Mouse (Mus musculus) liver, embryonic 15.5 days (tissue): ENCODE results near the gene Hs2st1. TPM values are rescaled to one million over a fixed set of nuclear protein-coding genes. Genes with fewer than 3 reads are reported as not detected.

ENCODE experiments used
- ATAC-seq: fragments of 200-750 bp; cut with Nextera tagmentation; 2 replicates; pipeline ENCODE4 v1.8.0; 2017; ENCODE audit warnings: moderate number of reproducible peaks, mild to moderate bottlenecking, moderate library complexity; ENCODE audit not compliant: insufficient read depth
- H3K27ac ChIP-seq: fragments of 300-500 bp; sonication (generic); replicated peaks from 2 replicates; pipeline ENCODE4 v1.5.1; 2015; ENCODE audit warnings: mild to moderate bottlenecking, inconsistent platforms
- H3K27me3 ChIP-seq: fragments of 300-500 bp; sonication (generic); 2 replicates; pipeline ENCODE4 v1.6.1; 2015; ENCODE audit warnings: mild to moderate bottlenecking, inconsistent platforms
- H3K36me3 ChIP-seq: fragments of 300-500 bp; sonication (generic); replicated peaks from 2 replicates; pipeline ENCODE4 v1.6.1; 2015; ENCODE audit warnings: moderate library complexity, mild to moderate bottlenecking, inconsistent platforms
- H3K4me1 ChIP-seq: fragments of 300-500 bp; sonication (generic); replicated peaks from 2 replicates; pipeline ENCODE4 v1.6.1; 2015; ENCODE audit warnings: inconsistent platforms
- H3K4me2 ChIP-seq: fragments of 300-500 bp; sonication (generic); 2 replicates; pipeline ENCODE4 v1.6.1; 2015; ENCODE audit warnings: moderate library complexity, mild to moderate bottlenecking, inconsistent platforms
- H3K4me3 ChIP-seq: fragments of 300-500 bp; sonication (generic); replicated peaks from 2 replicates; pipeline ENCODE4 v1.5.1; 2015; ENCODE audit warnings: mild to moderate bottlenecking, inconsistent platforms
- H3K9ac ChIP-seq: fragments of 300-500 bp; sonication (generic); 2 replicates; pipeline ENCODE4 v1.6.1; 2015; ENCODE audit warnings: moderate library complexity, mild to moderate bottlenecking, inconsistent platforms
- H3K9me3 ChIP-seq: fragments of 300-500 bp; sonication (generic); replicated peaks from 2 replicates; pipeline ENCODE4 v1.6.1; 2016; ENCODE audit warnings: inconsistent platforms
- WGBS: fragments of 180-500 bp; shearing (Covaris S2); methylation state at CpG from one replicate; pipeline ENCODE4 v1.1.7; 2015; ENCODE audit warnings: mixed read lengths; ENCODE audit not compliant: insufficient replicate concordance; 5-methylcytosine and 5-hydroxymethylcytosine counted together
- polyA plus RNA-seq: library from polyadenylated mRNA; unstranded; fragments of >200 nt; fragmentation: Nextera tagmentation; extraction: Ambion mirVana; gene quantifications from 2 replicates; pipeline ENCODE4 v1.2.1, GENCODE M21; 2015

Gene Hs2st1
- polyA plus RNA-seq, 1 experiment from 2014 or later = 1.9 TPM

DNA sequence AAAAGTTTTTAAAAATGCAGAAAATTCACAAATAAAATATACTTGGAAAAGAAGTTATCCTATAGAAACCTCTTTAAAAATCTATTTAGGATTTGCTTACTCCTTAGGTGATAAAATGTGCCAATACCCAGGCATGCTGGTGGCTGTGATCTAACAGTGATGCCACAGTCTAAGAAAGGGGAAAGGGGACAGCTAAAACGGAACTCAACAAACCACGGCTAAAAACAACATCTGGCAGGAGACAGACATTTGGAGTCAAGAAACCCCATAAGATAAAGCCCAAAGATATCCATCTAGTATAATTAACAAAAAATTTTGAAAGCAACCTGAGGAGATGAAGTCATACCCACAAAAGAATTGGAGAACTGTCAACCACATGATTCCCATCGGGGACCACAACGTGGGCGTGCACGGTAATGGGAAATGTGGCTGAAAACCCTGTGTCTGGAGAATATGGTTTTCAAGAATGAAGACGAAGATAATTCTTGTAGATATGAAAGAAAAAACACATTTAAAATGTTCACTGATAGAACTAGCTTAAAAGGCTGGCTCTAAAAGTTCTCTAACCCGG, 103.8 kb downstream of the Hs2st1 start:
- no peak for ATAC-seq
- H3K36me3 ChIP-seq = no peaks in the 10 kb centered on the region
- 42% methylated on average over 8 of the region's 8 CpGs for WGBS
- no peaks in the 10 kb centered on the region for H3K27me3 ChIP-seq
- no peaks in the 10 kb centered on the region for H3K4me1 ChIP-seq
- H3K9ac ChIP-seq = no peak overlapping the region
- H3K9me3 ChIP-seq = no peaks in the 10 kb centered on the region
- no peak overlapping the region for H3K27ac ChIP-seq
- H3K4me3 ChIP-seq = no peak overlapping the region
- no peak overlapping the region for H3K4me2 ChIP-seq

DNA sequence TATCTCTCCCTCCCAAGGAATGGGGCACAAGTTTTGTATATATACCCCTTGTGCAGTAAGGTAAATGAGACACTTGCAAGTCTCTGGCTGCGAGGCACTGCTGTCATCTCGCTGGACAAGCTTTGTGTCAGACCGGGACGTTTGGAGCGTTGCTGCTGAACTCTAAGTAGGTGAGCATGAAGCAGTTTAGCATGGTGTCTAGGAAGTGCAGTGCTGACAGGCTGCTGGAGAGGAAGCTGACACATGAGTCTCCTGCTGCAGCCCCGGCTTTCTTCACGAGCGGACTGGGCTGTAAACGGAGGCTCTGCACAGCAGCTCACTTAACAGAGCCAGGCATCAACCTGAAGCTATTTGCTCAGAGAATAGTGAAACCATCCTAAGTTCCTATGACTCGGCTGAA, 107.3 kb downstream of the Hs2st1 start:
- ATAC-seq = no peak
- Histone ChIP-seq H3K27me3 (no peaks in the 10 kb centered on the region), H3K9me3 (no peaks in the 10 kb centered on the region), H3K4me1 (no peaks in the 10 kb centered on the region), H3K4me3 (no peak overlapping the region), H3K27ac (no peak overlapping the region), H3K4me2 (no peak overlapping the region), H3K36me3 (0 out of 2 replicates have a peak, but pooled peaks cover 7% of the 10 kb centered on the region), H3K9ac (no peak overlapping the region)
- 83% methylated on average over 10 of the region's 10 CpGs for WGBS

DNA sequence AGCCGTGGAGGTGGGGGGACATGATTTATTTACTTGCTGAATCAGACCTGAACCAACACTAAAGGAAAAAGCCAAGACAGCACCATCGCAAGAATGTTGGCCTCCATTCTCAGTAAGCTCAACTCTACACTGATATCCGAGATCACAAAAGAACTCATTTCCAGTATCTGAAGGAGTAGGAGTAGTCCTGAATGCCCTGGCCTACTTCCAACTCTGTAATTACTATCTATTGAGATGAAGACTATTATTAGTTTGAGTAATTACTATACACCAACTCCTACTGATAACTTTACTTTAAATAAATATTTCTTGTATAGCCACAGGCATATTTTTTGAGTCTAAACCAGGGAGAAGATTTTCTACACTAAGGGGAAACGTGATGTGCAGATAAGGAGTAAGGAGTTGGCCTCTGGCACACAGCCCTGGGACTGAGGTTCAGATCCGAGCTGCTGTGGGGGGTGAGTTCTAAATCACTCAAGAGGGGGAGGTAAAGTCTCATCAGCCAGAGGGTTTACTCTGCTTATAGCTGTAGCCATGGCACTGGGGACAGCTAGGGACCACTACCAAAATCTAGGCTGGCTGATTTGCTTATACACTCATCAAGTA, 109.7 kb downstream of the Hs2st1 start:
- Histone ChIP-seq H3K4me2 (no peak overlapping the region), H3K4me1 (no peaks in the 10 kb centered on the region), H3K27me3 (no peaks in the 10 kb centered on the region), H3K9ac (no peak overlapping the region), H3K27ac (no peak overlapping the region), H3K4me3 (no peak overlapping the region), H3K9me3 (no peaks in the 10 kb centered on the region), H3K36me3 (0 out of 2 replicates have a peak, but pooled peaks cover 7% of the 10 kb centered on the region)
- no peak for ATAC-seq
- 54% methylated on average over 5 of the region's 5 CpGs for WGBS

DNA sequence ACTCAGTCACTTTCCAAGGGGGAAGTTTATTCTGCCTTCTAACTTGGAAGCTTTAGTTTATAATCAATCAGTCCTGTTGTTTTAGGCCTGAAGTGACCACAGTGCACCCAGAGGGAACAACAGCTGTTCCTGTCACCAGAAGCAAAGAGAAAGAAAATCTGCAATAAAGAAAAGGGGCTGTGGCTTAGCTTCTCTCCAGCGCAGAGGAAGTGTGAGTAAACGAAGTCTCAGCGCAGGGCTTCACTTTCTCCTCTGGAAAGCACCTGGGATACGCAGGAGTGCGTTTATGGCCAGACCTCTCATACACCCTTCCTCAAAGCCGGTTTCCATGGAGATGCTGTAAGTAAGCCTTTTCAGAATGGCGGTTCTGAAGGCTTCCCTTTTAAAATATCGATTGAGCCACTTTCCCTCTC, 110.7 kb downstream of the Hs2st1 start:
- no peak overlapping the region for H3K27ac ChIP-seq
- no peak overlapping the region for H3K4me3 ChIP-seq
- H3K27me3 ChIP-seq = no peaks in the 10 kb centered on the region
- no peak for ATAC-seq
- no peaks in the 10 kb centered on the region for H3K4me1 ChIP-seq
- H3K4me2 ChIP-seq = no peak overlapping the region
- 71% methylated on average over 8 of the region's 8 CpGs for WGBS
- H3K36me3 ChIP-seq = 0 out of 2 replicates have a peak, but pooled peaks cover 7% of the 10 kb centered on the region
- H3K9ac ChIP-seq = no peak overlapping the region
- H3K9me3 ChIP-seq = no peaks in the 10 kb centered on the region

DNA sequence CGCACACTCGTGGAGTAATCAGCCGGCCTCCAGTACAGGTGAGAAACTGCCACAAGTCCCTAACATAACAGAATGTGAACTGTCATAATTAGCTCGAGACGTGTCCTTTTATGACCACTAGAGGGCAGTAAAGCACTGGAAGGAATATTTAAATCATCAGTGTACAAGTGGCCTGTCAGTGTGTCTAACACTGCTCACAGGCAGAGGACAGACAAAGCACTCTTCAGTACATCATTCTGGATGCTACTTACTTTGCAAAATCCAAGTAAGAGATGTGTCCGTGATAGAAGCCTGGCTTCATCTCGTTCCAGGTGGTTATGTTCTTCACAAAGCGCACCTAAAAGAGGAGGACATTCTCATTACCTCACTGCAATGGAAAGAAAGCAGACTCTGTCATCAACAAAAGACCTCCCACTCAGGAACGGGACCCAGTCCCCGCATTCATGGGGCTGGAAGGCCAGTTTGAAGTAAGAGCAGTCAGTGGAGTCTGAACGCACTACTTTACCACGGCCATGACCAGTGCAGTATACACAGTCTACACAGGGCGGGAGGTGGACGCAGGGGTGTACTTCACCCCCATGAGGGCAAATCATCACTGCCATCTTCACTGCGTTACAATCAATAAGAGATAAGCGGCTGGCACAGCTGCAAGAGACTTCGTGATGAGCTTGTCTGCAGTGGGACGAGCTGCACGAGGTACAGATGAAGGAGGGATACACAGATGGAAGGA, 116.1 kb downstream of the Hs2st1 start:
- no peaks in the 10 kb centered on the region for H3K9me3 ChIP-seq
- peaks cover under 1% of the 10 kb centered on the region; the same call in 1 of the 2 replicates for H3K4me1 ChIP-seq
- ATAC-seq = peak; percentile 69
- no peak overlapping the region for H3K27ac ChIP-seq
- WGBS = 54% methylated on average over 19 of the region's 19 CpGs
- H3K27me3 ChIP-seq = no peaks in the 10 kb centered on the region
- no peak overlapping the region for H3K9ac ChIP-seq
- H3K4me3 ChIP-seq = no peak overlapping the region
- no peaks in the 10 kb centered on the region for H3K36me3 ChIP-seq
- H3K4me2 ChIP-seq = no peak overlapping the region

DNA sequence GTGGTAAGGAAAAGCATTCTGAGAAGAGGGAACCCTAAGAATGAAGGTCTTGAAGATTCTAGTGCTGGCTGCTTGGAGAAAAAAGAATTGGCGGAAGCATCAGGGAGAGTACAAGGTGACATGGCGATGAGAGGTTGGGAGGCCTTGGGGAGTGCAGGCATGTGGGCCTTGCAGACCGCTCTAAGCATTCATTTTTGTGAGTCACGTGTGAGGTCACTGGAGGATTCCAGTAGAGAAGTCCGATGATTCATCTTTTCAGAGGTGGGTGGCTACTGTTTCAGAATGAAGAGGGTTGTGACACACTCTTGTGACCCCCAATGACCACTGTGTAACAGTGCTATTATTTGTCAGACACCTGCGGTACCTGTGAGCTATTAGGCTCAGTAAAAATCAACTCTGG, 121.0 kb downstream of the Hs2st1 start:
- Histone ChIP-seq H3K4me3 (no peak overlapping the region), H3K27ac (no peak overlapping the region), H3K27me3 (no peaks in the 10 kb centered on the region), H3K4me1 (peaks cover 26% of the 10 kb centered on the region), H3K9me3 (no peaks in the 10 kb centered on the region), H3K9ac (no peak overlapping the region), H3K36me3 (no peaks in the 10 kb centered on the region; the same call in 1 of the 2 replicates), H3K4me2 (no peak overlapping the region)
- no peak for ATAC-seq
- WGBS = 84% methylated on average over 6 of the region's 6 CpGs

DNA sequence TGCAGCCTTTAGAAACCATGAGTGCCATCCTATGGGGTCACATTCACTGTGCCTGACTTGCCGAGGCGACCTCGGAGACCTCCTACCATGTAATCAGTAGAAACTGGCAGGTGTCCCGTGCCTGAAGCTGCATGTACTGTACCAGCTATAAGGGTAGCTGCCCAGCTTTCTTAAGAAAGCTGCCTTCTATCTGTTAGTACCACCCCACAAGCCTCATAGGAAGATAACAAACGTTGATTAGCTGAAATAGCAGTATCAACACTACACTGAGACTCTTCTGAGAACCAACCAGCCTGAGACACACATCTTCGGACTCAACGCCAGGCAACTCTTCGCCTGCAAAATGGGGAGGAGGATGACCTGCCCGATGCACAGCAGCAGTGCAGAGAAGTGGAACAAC, 122.1 kb downstream of the Hs2st1 start:
- H3K9me3 ChIP-seq = no peaks in the 10 kb centered on the region
- no peak overlapping the region for H3K4me3 ChIP-seq
- no peaks in the 10 kb centered on the region; the same call in 1 of the 2 replicates for H3K36me3 ChIP-seq
- H3K9ac ChIP-seq = no peak overlapping the region
- H3K27me3 ChIP-seq = no peaks in the 10 kb centered on the region
- WGBS = 34% methylated on average over 9 of the region's 9 CpGs
- peak overlapping the region; percentile 7; the same call in 1 of the 2 replicates for H3K4me2 ChIP-seq
- peak; percentile 74 for ATAC-seq
- H3K27ac ChIP-seq = no peak overlapping the region
- peaks cover 26% of the 10 kb centered on the region for H3K4me1 ChIP-seq

DNA sequence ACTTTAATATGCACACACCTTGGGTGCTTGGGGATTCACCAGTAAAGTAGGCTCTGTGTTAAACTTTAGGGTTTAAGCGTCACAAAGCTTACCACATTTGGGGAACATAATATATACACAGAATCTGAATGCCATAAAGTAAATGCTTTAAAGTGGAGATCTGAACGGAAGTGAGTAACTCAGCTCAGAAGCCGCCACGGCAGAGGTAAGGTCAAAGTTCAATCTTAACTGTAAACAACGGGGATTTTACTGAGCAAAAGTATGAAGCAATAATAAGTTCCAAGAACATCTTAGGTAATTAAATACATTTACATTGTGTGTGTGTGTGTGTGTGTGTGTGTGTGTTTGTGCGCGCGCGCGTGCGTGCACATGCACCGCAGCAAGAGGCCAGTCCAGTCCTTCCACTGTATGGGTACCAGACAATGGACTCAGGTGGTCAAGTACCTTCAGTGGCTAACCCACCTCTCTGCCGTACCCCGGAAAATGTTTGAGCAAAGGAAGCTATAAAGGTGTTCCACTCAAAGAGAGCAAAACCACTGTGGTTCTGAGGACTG, 123.8 kb downstream of the Hs2st1 start:
- Histone ChIP-seq H3K4me3 (no peak overlapping the region), H3K27ac (no peak overlapping the region), H3K9me3 (no peaks in the 10 kb centered on the region), H3K4me1 (peaks cover 26% of the 10 kb centered on the region), H3K9ac (no peak overlapping the region), H3K36me3 (no peaks in the 10 kb centered on the region; the same call in 1 of the 2 replicates), H3K27me3 (no peaks in the 10 kb centered on the region), H3K4me2 (no peak overlapping the region)
- 82% methylated on average over 14 of the region's 14 CpGs for WGBS
- ATAC-seq = no peak

DNA sequence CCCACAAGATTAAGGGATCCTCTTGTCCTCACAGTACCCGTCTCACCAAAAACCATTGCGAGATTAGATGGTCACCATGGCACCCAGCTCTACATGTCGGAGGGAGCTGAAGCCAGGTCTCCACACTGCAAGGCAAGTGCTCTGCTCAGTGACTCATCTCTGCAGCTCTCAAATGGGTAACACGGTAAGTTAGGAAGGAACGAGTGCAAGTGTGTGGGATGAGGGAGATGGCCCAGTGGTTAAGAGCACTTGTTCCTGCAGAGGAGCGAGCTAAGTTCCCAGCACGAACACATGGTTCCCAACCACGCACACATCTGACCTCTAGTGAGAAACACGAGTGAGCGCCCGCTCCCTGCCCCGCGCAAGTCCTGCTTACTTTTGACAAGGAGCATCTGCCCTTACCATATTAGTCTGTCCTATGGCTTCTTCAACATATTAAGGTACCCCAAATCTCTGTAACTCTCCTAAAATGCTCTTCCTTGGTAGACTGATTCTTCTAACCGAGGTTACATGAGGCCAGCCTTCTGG, 132.0 kb downstream of the Hs2st1 start:
- 74% methylated on average over 14 of the region's 14 CpGs for WGBS
- Histone ChIP-seq H3K9me3 (no peaks in the 10 kb centered on the region), H3K9ac (no peak overlapping the region), H3K27me3 (no peaks in the 10 kb centered on the region), H3K4me3 (no peak overlapping the region), H3K27ac (no peak overlapping the region), H3K4me1 (no peaks in the 10 kb centered on the region), H3K36me3 (0 out of 2 replicates have a peak, but pooled peaks cover 5% of the 10 kb centered on the region), H3K4me2 (no peak overlapping the region)
- ATAC-seq = 0 out of 2 replicates have a peak, but pooled peaks have one; percentile 28

DNA sequence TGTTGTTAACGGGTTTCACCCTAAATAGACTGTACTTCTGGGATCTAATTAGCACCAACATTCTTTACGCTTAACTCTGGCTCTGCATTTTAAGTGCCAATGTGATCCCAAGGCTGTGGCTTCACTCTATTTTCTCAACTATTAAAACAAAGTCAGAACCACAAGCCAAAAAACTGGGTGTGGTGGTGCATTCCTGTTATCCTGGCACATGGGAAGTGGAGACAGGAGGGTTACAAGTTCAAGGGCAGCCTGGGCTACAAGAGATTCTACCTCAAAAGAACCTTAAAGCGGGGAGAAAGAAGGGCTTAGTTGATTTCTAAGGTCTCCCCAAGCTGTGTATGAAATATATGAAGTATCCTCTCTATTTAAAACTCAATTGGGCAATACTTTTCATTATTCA, 133.9 kb downstream of the Hs2st1 start:
- Histone ChIP-seq H3K27me3 (no peaks in the 10 kb centered on the region), H3K9ac (no peak overlapping the region)
- 70% methylated on average over 3 of the region's 3 CpGs for WGBS

DNA sequence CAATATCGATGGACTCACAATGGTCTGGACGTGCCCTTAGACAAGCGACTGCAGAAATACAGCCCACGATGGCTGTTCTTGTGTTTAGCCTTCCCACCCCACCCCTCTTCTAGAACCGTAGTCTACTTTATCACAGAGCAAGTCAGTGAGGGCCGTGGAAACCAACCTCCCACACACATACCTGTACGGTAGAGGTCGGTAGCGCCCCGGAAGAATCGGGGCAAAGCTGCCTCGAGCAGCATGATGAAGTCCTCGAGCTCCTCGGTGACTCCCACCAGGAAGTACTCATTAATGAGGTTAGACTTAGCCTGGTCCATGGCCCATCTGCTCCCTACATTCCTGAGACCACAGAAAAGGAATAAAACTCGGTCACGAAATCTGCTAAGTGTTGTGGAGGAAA, 134.7 kb downstream of the Hs2st1 start:
- Histone ChIP-seq H3K27me3 (no peaks in the 10 kb centered on the region), H3K36me3 (0 out of 2 replicates have a peak, but pooled peaks cover 5% of the 10 kb centered on the region), H3K4me1 (no peaks in the 10 kb centered on the region), H3K9ac (no peak overlapping the region), H3K27ac (no peak overlapping the region), H3K9me3 (no peaks in the 10 kb centered on the region), H3K4me3 (no peak overlapping the region), H3K4me2 (no peak overlapping the region)
- ATAC-seq = no peak
- 82% methylated on average over 16 of the region's 16 CpGs for WGBS

More for the DNA sequence above, 133.9 kb downstream of the Hs2st1 start:
- no peak for ATAC-seq
- Histone ChIP-seq H3K27ac (no peak overlapping the region), H3K4me1 (no peaks in the 10 kb centered on the region), H3K36me3 (0 out of 2 replicates have a peak, but pooled peaks cover 5% of the 10 kb centered on the region), H3K4me3 (no peak overlapping the region), H3K9me3 (no peaks in the 10 kb centered on the region), H3K4me2 (no peak overlapping the region)
